8 mouse cellular contexts compared by ENCODE assay signal in genomic region chr11:17159738-17160241, GRCm38 (mm10). TPM values are rescaled to one million over a fixed set of nuclear protein-coding genes. Genes with fewer than 3 reads are reported as not detected.
DNase-seq lines count a peak whose midpoint lies in the region; ATAC-seq and TF ChIP-seq lines count a peak whose summit lies in the region.

No protein-coding gene starts in this region.

- H3K27ac ChIP-seq in forebrain, embryonic 11.5 days (ENCODE audit: low read depth, low read length), result peak overlapping the region; percentile 86
- H3K27ac ChIP-seq in heart, embryonic 15.5 days, result peak overlapping the region; percentile 95
- peak overlapping the region; percentile 93 for H3K27ac ChIP-seq in liver, embryonic 13.5 days
- H3K27ac ChIP-seq in neural tube, embryonic 11.5 days (ENCODE audit: low read depth, low read length), result peak overlapping the region; percentile 93
- H3K27ac ChIP-seq in stomach, postnatal 0 days (replicated peaks), result peak overlapping the region; percentile 98

- TF ChIP-seq CTCF in stomach, postnatal 0 days (IDR thresholded peaks at IDR 0.05; ENCODE audit: low read depth), result no peak

- peak overlapping the region; percentile 99 for H3K4me3 ChIP-seq in forebrain, embryonic 11.5 days (ENCODE audit: low read depth, low read length)
- H3K4me3 ChIP-seq in heart, embryonic 15.5 days, result peak overlapping the region; percentile 97
- H3K4me3 ChIP-seq in liver, embryonic 13.5 days (replicated peaks), result peak overlapping the region; percentile 96
- peak overlapping the region; percentile 82 for H3K4me3 ChIP-seq in neural tube, embryonic 11.5 days (ENCODE audit: low read depth, low read length)
- peak overlapping the region; percentile 100 for H3K4me3 ChIP-seq in stomach, postnatal 0 days (ENCODE audit: low read depth, low read length)

- H3K9me3 ChIP-seq in forebrain, embryonic 11.5 days (ENCODE audit: control insufficient read depth, low read length), result no peaks in the 10 kb centered on the region
- H3K9me3 ChIP-seq in heart, embryonic 15.5 days (replicated peaks), result no peaks in the 10 kb centered on the region
- H3K9me3 ChIP-seq in liver, embryonic 13.5 days (replicated peaks), result no peaks in the 10 kb centered on the region
- no peaks in the 10 kb centered on the region for H3K9me3 ChIP-seq in neural tube, embryonic 11.5 days (ENCODE audit: control insufficient read depth, low read length)
- H3K9me3 ChIP-seq in stomach, postnatal 0 days (ENCODE audit: control insufficient read depth, low read length), result no peaks in the 10 kb centered on the region

- H3K4me1 ChIP-seq in forebrain, embryonic 11.5 days (replicated peaks; ENCODE audit: control insufficient read depth, insufficient read depth, low read length), result peaks cover 3% of the 10 kb centered on the region; the same call in 1 of the 2 replicates
- peaks cover 26% of the 10 kb centered on the region for H3K4me1 ChIP-seq in heart, embryonic 15.5 days (replicated peaks)
- H3K4me1 ChIP-seq in liver, embryonic 13.5 days (replicated peaks), result peaks cover 44% of the 10 kb centered on the region
- no peaks in the 10 kb centered on the region for H3K4me1 ChIP-seq in neural tube, embryonic 11.5 days (ENCODE audit: control insufficient read depth, insufficient read depth, low read length)
- H3K4me1 ChIP-seq in stomach, postnatal 0 days (replicated peaks; ENCODE audit: control insufficient read depth, insufficient read depth), result peaks cover 3% of the 10 kb centered on the region; the same call in 1 of the 2 replicates

- no peaks in the 10 kb centered on the region for H3K36me3 ChIP-seq in forebrain, embryonic 11.5 days (ENCODE audit: control insufficient read depth, insufficient read depth, low read length)
- H3K36me3 ChIP-seq in heart, embryonic 15.5 days, result no peaks in the 10 kb centered on the region
- no peaks in the 10 kb centered on the region for H3K36me3 ChIP-seq in liver, embryonic 13.5 days
- H3K36me3 ChIP-seq in neural tube, embryonic 11.5 days (ENCODE audit: control insufficient read depth, insufficient read depth, low read length), result no peaks in the 10 kb centered on the region
- no peaks in the 10 kb centered on the region for H3K36me3 ChIP-seq in stomach, postnatal 0 days (ENCODE audit: control insufficient read depth, insufficient read depth, low read length)

- DNase-seq in brain, adult 2 months (ENCODE audit: low read depth, low spot score), result peak; percentile 83
- peak; percentile 76 for DNase-seq in forebrain, embryonic 11.5 days (ENCODE audit: low spot score)
- DNase-seq in kidney, postnatal 25 days, result peak; percentile 30 to 52
- DNase-seq in liver, embryonic 13.5 days, result peak; percentile 30
- peak; percentile 62 for DNase-seq in neural tube, embryonic 11.5 days (ENCODE audit: low spot score)
- peak; percentile 56 for DNase-seq in stomach, postnatal 0 days (ENCODE audit: low spot score)

- TF ChIP-seq EP300 in stomach, postnatal 0 days (optimal IDR thresholded peaks at IDR 0.05), result no peak

- H3K4me2 ChIP-seq in forebrain, embryonic 11.5 days (ENCODE audit: low read depth, low read length, severe bottlenecking), result peak overlapping the region; percentile 42
- H3K4me2 ChIP-seq in heart, embryonic 15.5 days, result peak overlapping the region; percentile 85
- peak overlapping the region; percentile 93 for H3K4me2 ChIP-seq in liver, embryonic 13.5 days
- peak overlapping the region; percentile 81 for H3K4me2 ChIP-seq in neural tube, embryonic 11.5 days (ENCODE audit: low read depth)
- peak overlapping the region; percentile 75 for H3K4me2 ChIP-seq in stomach, postnatal 0 days (replicated peaks; ENCODE audit: low read depth)

- no peaks in the 10 kb centered on the region for H3K27me3 ChIP-seq in forebrain, embryonic 11.5 days (ENCODE audit: control insufficient read depth, insufficient read depth, low read length)
- no peaks in the 10 kb centered on the region for H3K27me3 ChIP-seq in heart, embryonic 15.5 days
- no peaks in the 10 kb centered on the region for H3K27me3 ChIP-seq in liver, embryonic 13.5 days
- no peaks in the 10 kb centered on the region for H3K27me3 ChIP-seq in neural tube, embryonic 11.5 days (ENCODE audit: control insufficient read depth, insufficient read depth, low read length)
- no peaks in the 10 kb centered on the region for H3K27me3 ChIP-seq in stomach, postnatal 0 days (ENCODE audit: control insufficient read depth, insufficient read depth, low read length)

- peak overlapping the region; percentile 93 for H3K9ac ChIP-seq in forebrain, embryonic 11.5 days (ENCODE audit: low read length)
- peak overlapping the region; percentile 99 for H3K9ac ChIP-seq in heart, embryonic 15.5 days
- peak overlapping the region; percentile 97 for H3K9ac ChIP-seq in liver, embryonic 13.5 days
- peak overlapping the region; percentile 94 for H3K9ac ChIP-seq in neural tube, embryonic 11.5 days (ENCODE audit: low read length)
- peak overlapping the region; percentile 99 for H3K9ac ChIP-seq in stomach, postnatal 0 days (ENCODE audit: low read length)

- peak; percentile 14 for ATAC-seq in CD4-positive, CD25-positive, alpha-beta regulatory T cell, adult 4 months
- ATAC-seq in forebrain, embryonic 11.5 days (replicated peaks; ENCODE audit: low FRiP score), result peak; percentile 60
- ATAC-seq in heart, embryonic 15.5 days (replicated peaks; ENCODE audit: insufficient number of reproducible peaks, insufficient read depth, low FRiP score, low read depth), result peak; percentile 28; the same call in 1 of the 2 replicates
- ATAC-seq in liver, embryonic 13.5 days (ENCODE audit: low read depth), result peak; percentile 25
- ATAC-seq in neural tube, embryonic 11.5 days (ENCODE audit: insufficient read depth, low FRiP score, low TSS enrichment), result peak; percentile 58
- peak; percentile 20; the same call in 1 of the 2 replicates for ATAC-seq in stomach, postnatal 0 days (ENCODE audit: low FRiP score, low TSS enrichment)

- under 1% methylated on average over 43 of the region's 46 CpGs for WGBS in forebrain, embryonic 11.5 days
- WGBS in heart, embryonic 15.5 days, result under 1% methylated on average over 31 of the region's 46 CpGs
- WGBS in liver, embryonic 13.5 days (ENCODE audit: insufficient replicate concordance), result under 1% methylated on average over 46 of the region's 46 CpGs
- 0% methylated on average over 31 of the region's 46 CpGs for WGBS in neural tube, embryonic 11.5 days
- under 1% methylated on average over 44 of the region's 46 CpGs for WGBS in stomach, postnatal 0 days

RNA-seq across cellular contexts. Expression of gene Ppp3r1, which starts 0.7 kb away (rescaled TPM):
- 10 to 100 TPM; 13.9 to 18.9 TPM for polyA plus RNA-seq in CD4-positive, CD25-positive, alpha-beta regulatory T cell, adult 4 months (2017; shearing (Covaris generic))
- polyA plus RNA-seq in forebrain, embryonic 11.5 days (2014; fragmentation: Nextera tagmentation; extraction: Ambion mirVana), result 94.3 and 103 TPM in 2 replicates
- polyA plus RNA-seq in heart, embryonic 15.5 days (2015; fragmentation: Nextera tagmentation; extraction: Ambion mirVana), result 71.2 and 77.7 TPM in 2 replicates
- polyA plus RNA-seq in liver, embryonic 13.5 days (2015; fragmentation: Nextera tagmentation; extraction: Ambion mirVana), result 37.6 and 45.3 TPM in 2 replicates
- 115 and 118 TPM in 2 replicates for polyA plus RNA-seq in neural tube, embryonic 11.5 days (2014; fragmentation: Nextera tagmentation; extraction: Ambion mirVana)
- 76.9 and 77.9 TPM in 2 replicates for polyA plus RNA-seq in stomach, postnatal 0 days (2015; fragmentation: Nextera tagmentation; extraction: Ambion mirVana)

RNA-seq across cellular contexts. Expression of gene Wdr92, which starts 22.1 kb away (rescaled TPM):
- polyA plus RNA-seq in CD4-positive, CD25-positive, alpha-beta regulatory T cell, adult 4 months (2017; shearing (Covaris generic)), result 10 to 100 TPM; 24.7 to 29.2 TPM
- polyA plus RNA-seq in forebrain, embryonic 11.5 days (2014; fragmentation: Nextera tagmentation; extraction: Ambion mirVana), result 24.1 and 26.0 TPM in 2 replicates
- 18.9 and 20.4 TPM in 2 replicates for polyA plus RNA-seq in heart, embryonic 15.5 days (2015; fragmentation: Nextera tagmentation; extraction: Ambion mirVana)
- 15.1 and 17.9 TPM in 2 replicates for polyA plus RNA-seq in liver, embryonic 13.5 days (2015; fragmentation: Nextera tagmentation; extraction: Ambion mirVana)
- 30.5 and 32.7 TPM in 2 replicates for polyA plus RNA-seq in neural tube, embryonic 11.5 days (2014; fragmentation: Nextera tagmentation; extraction: Ambion mirVana)
- 16.2 and 16.6 TPM in 2 replicates for polyA plus RNA-seq in stomach, postnatal 0 days (2015; fragmentation: Nextera tagmentation; extraction: Ambion mirVana)

RNA-seq across cellular contexts. Expression of gene Pno1, which starts 51.6 kb away (rescaled TPM):
- 10 to 100 TPM; 24.1 to 28.6 TPM for polyA plus RNA-seq in CD4-positive, CD25-positive, alpha-beta regulatory T cell, adult 4 months (2017; shearing (Covaris generic))
- 88.4 and 95.2 TPM in 2 replicates for polyA plus RNA-seq in forebrain, embryonic 11.5 days (2014; fragmentation: Nextera tagmentation; extraction: Ambion mirVana)
- polyA plus RNA-seq in heart, embryonic 15.5 days (2015; fragmentation: Nextera tagmentation; extraction: Ambion mirVana), result 44.3 and 47.1 TPM in 2 replicates
- 68.0 and 78.8 TPM in 2 replicates for polyA plus RNA-seq in liver, embryonic 13.5 days (2015; fragmentation: Nextera tagmentation; extraction: Ambion mirVana)
- polyA plus RNA-seq in neural tube, embryonic 11.5 days (2014; fragmentation: Nextera tagmentation; extraction: Ambion mirVana), result 90.5 and 96.5 TPM in 2 replicates
- polyA plus RNA-seq in stomach, postnatal 0 days (2015; fragmentation: Nextera tagmentation; extraction: Ambion mirVana), result 60.4 and 61.2 TPM in 2 replicates

Comparison
In these comparisons a context has a peak if more than half of its experiments do, and no peak if none do; other contexts are left out.
1. Peak in every context shown above with its lines: DNase-seq, ATAC-seq, H3K4me3 ChIP-seq and H3K27ac ChIP-seq.
2. DNase-seq: peak in every context shown above with its lines; median percentile 83 in brain, adult 2 months; 76 in forebrain, embryonic 11.5 days; 62 in neural tube, embryonic 11.5 days; 56 in stomach, postnatal 0 days; 41 in kidney, postnatal 25 days; 30 in liver, embryonic 13.5 days.
3. H3K4me2 ChIP-seq: peak in every context shown above with its lines; median percentile 93 in liver, embryonic 13.5 days; 85 in heart, embryonic 15.5 days; 81 in neural tube, embryonic 11.5 days; 75 in stomach, postnatal 0 days; 42 in forebrain, embryonic 11.5 days.